Mouse (Mus musculus) embryonic facial prominence, embryonic 10.5 days (tissue): ENCODE data around the gene Gmcl1. TPM values are rescaled to one million over a fixed set of nuclear protein-coding genes. Genes with fewer than 3 reads are reported as not detected.

ENCODE experiments used
- DNase-seq: peaks from one replicate; pipeline ENCODE4 v3.0.0-alpha.2; 2017; ENCODE audit warnings: low spot score
- H3K27ac ChIP-seq: fragments of 300-500 bp; sonication (generic); replicated peaks from 2 replicates; pipeline ENCODE4 v1.5.1; 2016; ENCODE audit warnings: mild to moderate bottlenecking
- H3K27me3 ChIP-seq: fragments of 300-500 bp; sonication (generic); replicated peaks from 2 replicates; pipeline ENCODE4 v1.6.1; 2016; ENCODE audit warnings: low read depth, mild to moderate bottlenecking; ENCODE audit not compliant: poor library complexity, severe bottlenecking
- H3K36me3 ChIP-seq: fragments of 300-500 bp; sonication (generic); replicated peaks from 2 replicates; pipeline ENCODE4 v1.6.1; 2016; ENCODE audit warnings: mild to moderate bottlenecking, moderate library complexity
- H3K4me1 ChIP-seq: fragments of 300-500 bp; sonication (generic); 2 replicates; pipeline ENCODE4 v1.6.1; 2016
- H3K4me3 ChIP-seq: fragments of 300-500 bp; sonication (generic); 2 replicates; pipeline ENCODE4 v1.5.1; 2016; ENCODE audit warnings: mild to moderate bottlenecking, moderate library complexity
- H3K9me3 ChIP-seq: fragments of 300-500 bp; sonication (generic); 2 replicates; pipeline ENCODE4 v1.6.1; 2016; ENCODE audit warnings: mild to moderate bottlenecking
- WGBS: fragments of 180-500 bp; shearing (Covaris S2); methylation state at CpG from one replicate; pipeline ENCODE4 v1.1.7; 2016; 5-methylcytosine and 5-hydroxymethylcytosine counted together
- polyA plus RNA-seq: library from polyadenylated mRNA; unstranded; fragments of >200 nt; fragmentation: Nextera tagmentation; extraction: Ambion mirVana; gene quantifications from 2 replicates; pipeline ENCODE4 v1.2.1, GENCODE M21; 2016

Gene Gmcl1
- polyA plus RNA-seq: 36.2 and 36.3 TPM in 2 replicates

DNA sequence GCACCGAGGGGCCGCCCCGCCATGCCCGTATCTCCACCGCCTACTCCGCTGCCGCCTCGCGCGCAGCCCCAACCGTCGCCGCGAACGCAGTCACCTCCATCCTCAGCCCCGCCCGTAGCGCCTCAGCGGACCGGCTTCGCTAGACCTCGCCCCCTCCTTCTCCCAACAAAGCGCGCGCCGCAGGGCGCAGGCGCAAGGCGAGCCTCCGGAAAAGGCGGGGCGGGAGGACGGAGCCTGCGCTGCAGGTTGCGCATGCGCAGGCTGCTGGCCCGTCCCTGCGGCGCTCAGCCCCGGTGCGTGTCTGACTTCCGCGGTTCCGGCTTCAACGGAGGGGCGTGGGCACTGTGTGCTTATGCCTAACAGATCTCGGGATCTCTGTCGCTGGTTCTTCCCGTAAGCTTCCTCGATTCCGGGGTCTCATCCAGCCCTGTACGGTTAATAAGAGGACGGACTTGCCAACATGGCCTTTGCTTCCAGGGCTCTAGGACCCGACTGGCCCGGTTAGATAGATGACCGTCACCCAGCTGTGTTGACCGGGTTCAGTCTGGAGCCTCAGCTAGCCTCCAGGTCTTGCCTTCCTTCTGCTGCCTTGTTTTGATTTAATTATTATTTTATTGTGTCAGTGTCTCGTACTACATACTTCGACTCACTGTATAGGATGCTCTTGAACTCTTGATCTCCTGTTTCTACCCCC lies at the start of gene Gmcl1:
TSS of gene Gmcl1 (minus strand) at position 201 of the 694 bp plus-strand sequence.
- H3K4me1 ChIP-seq: peaks cover 24% of the 10 kb centered on the region

GRCm38 (mm10) chr6:86782342-86782741 lies 49.2 kb upstream of the Gmcl1 start:
- H3K27me3 ChIP-seq: no peaks in the 10 kb centered on the region
- H3K9me3 ChIP-seq: no peaks in the 10 kb centered on the region
- DNase-seq: no peak
- WGBS: 92% methylated on average over 2 of the region's 3 CpGs
- 0 out of 2 replicates have a peak, but pooled peaks cover 2% of the 10 kb centered on the region for H3K4me1 ChIP-seq
- no peaks in the 10 kb centered on the region for H3K36me3 ChIP-seq
- H3K27ac ChIP-seq: no peak overlapping the region
- H3K4me3 ChIP-seq: no peak overlapping the region

More for the DNA sequence above, at the start of gene Gmcl1:
- Histone ChIP-seq H3K9me3 (no peaks in the 10 kb centered on the region), H3K27me3 (no peaks in the 10 kb centered on the region), H3K4me3 (peak within 1 kb of the TSS; percentile 71), H3K36me3 (no peaks in the 10 kb centered on the region), H3K27ac (peak within 1 kb of the TSS; percentile 91)
- under 1% methylated on average over 59 of the region's 59 CpGs for WGBS
- peak; percentile 97 for DNase-seq

GRCm38 (mm10) chr6:86781361-86781957 lies 48.3 kb upstream of the Gmcl1 start:
- Histone ChIP-seq H3K9me3 (no peaks in the 10 kb centered on the region), H3K36me3 (no peaks in the 10 kb centered on the region), H3K27ac (no peak overlapping the region), H3K27me3 (no peaks in the 10 kb centered on the region), H3K4me1 (0 out of 2 replicates have a peak, but pooled peaks cover 2% of the 10 kb centered on the region), H3K4me3 (no peak overlapping the region)
- WGBS: 40% methylated on average over 2 of the region's 2 CpGs
- DNase-seq: no peak

GRCm38 (mm10) chr6:86778910-86779594 lies 45.9 kb upstream of the Gmcl1 start:
- no peak for DNase-seq
- H3K27me3 ChIP-seq: no peaks in the 10 kb centered on the region
- no peak overlapping the region for H3K27ac ChIP-seq
- no peak overlapping the region for H3K4me3 ChIP-seq
- H3K4me1 ChIP-seq: no peaks in the 10 kb centered on the region
- 88% methylated on average over 10 of the region's 10 CpGs for WGBS
- no peaks in the 10 kb centered on the region for H3K36me3 ChIP-seq
- H3K9me3 ChIP-seq: no peaks in the 10 kb centered on the region

GRCm38 (mm10) chr6:86777181-86777580 lies 44.0 kb upstream of the Gmcl1 start:
- no peak for DNase-seq
- Histone ChIP-seq H3K27ac (no peak overlapping the region), H3K4me1 (no peaks in the 10 kb centered on the region), H3K4me3 (no peak overlapping the region), H3K9me3 (no peaks in the 10 kb centered on the region), H3K36me3 (no peaks in the 10 kb centered on the region), H3K27me3 (no peaks in the 10 kb centered on the region)
- WGBS: 77% methylated on average over 3 of the region's 3 CpGs

GRCm38 (mm10) chr6:86776706-86777071 lies 43.5 kb upstream of the Gmcl1 start:
- no peak for DNase-seq

DNA sequence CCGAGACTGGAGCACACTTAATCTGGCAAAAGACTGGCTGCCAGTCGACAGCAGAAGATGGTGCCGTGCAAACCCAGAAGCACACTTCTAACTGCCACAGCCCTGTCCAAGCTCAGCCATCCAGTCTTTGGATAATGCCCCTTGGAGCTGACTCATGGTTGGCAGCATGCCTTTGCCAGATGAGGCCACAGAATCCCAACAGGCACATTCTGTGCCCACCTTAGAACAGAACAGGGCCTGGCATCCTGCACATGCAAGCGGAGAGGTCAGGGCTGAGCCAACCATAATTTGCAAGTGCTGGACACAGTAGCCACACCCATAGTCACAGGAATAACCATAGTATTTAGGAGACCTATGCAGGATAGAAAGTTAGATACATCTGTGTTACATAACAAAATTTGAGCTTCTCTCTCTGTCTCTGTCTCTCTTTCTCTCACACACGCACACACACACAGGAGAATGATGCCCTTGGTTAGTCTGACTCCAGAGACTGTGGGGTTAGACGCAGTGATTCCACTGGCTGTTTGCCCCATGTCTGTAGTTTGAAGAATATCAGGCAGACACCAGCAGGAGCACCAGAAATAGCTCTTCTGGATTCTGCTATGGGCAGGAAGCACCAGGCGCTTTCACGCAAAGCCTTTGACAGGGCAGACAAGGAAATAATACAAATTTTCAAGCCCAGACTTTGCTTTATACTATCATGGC lies 43.0 kb upstream of the Gmcl1 start:
- Histone ChIP-seq H3K27me3 (no peaks in the 10 kb centered on the region), H3K4me3 (no peak overlapping the region), H3K36me3 (no peaks in the 10 kb centered on the region), H3K4me1 (no peaks in the 10 kb centered on the region), H3K27ac (no peak overlapping the region), H3K9me3 (no peaks in the 10 kb centered on the region)
- no peak for DNase-seq
- WGBS: 89% methylated on average over 8 of the region's 8 CpGs

More at GRCm38 (mm10) chr6:86776706-86777071, 43.5 kb upstream of the Gmcl1 start:
- 70% methylated on average over 4 of the region's 4 CpGs for WGBS
- H3K4me1 ChIP-seq: no peaks in the 10 kb centered on the region
- no peaks in the 10 kb centered on the region for H3K36me3 ChIP-seq
- H3K27ac ChIP-seq: no peak overlapping the region
- no peak overlapping the region for H3K4me3 ChIP-seq
- H3K9me3 ChIP-seq: no peaks in the 10 kb centered on the region
- H3K27me3 ChIP-seq: no peaks in the 10 kb centered on the region

DNA sequence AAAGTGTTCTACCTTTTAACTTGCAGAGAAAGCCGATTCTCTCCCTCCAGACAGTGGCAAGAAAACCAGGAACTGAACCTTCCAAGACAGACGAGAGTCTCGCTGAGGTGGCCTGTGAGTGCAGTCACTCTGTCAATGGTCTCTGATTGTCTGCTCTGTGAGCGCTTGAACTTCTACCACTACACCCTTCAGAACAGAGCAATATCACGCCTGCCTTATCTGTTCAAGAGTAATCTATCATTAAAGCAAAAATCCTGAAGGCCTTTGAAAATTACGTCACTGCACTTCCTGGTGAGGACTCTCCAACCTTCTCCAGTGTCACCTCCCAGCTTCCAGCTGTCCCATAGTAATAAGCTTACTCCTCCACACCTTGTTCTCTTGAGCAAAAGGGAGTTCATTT lies 41.8 kb upstream of the Gmcl1 start:
- H3K9me3 ChIP-seq: no peaks in the 10 kb centered on the region
- 88% methylated on average over 6 of the region's 6 CpGs for WGBS
- no peaks in the 10 kb centered on the region for H3K27me3 ChIP-seq
- H3K4me1 ChIP-seq: no peaks in the 10 kb centered on the region
- no peak for DNase-seq
- no peak overlapping the region for H3K4me3 ChIP-seq
- no peak overlapping the region for H3K27ac ChIP-seq
- no peaks in the 10 kb centered on the region for H3K36me3 ChIP-seq

- Histone ChIP-seq H3K4me3 (no peak overlapping the region), H3K27ac (no peak overlapping the region), H3K4me1 (no peaks in the 10 kb centered on the region), H3K36me3 (no peaks in the 10 kb centered on the region), H3K9me3 (no peaks in the 10 kb centered on the region), H3K27me3 (no peaks in the 10 kb centered on the region)
- DNase-seq: no peak
- WGBS: 88% methylated on average over 4 of the region's 4 CpGs
Measured at GRCm38 (mm10) chr6:86773830-86774229, 40.6 kb upstream of the Gmcl1 start.

- Histone ChIP-seq H3K36me3 (no peaks in the 10 kb centered on the region), H3K27ac (no peak overlapping the region), H3K4me1 (no peaks in the 10 kb centered on the region), H3K27me3 (no peaks in the 10 kb centered on the region), H3K9me3 (no peaks in the 10 kb centered on the region), H3K4me3 (no peak overlapping the region)
- DNase-seq: no peak
- WGBS: 86% methylated on average over 7 of the region's 7 CpGs
Measured at GRCm38 (mm10) chr6:86772631-86773030, 39.4 kb upstream of the Gmcl1 start.

GRCm38 (mm10) chr6:86768938-86769337 lies 35.8 kb upstream of the Gmcl1 start:
- H3K4me1 ChIP-seq: no peaks in the 10 kb centered on the region
- no peaks in the 10 kb centered on the region for H3K36me3 ChIP-seq
- no peak overlapping the region for H3K4me3 ChIP-seq
- no peaks in the 10 kb centered on the region for H3K27me3 ChIP-seq
- WGBS: 84% methylated on average over 4 of the region's 4 CpGs
- DNase-seq: no peak
- H3K27ac ChIP-seq: no peak overlapping the region
- no peaks in the 10 kb centered on the region for H3K9me3 ChIP-seq

DNA sequence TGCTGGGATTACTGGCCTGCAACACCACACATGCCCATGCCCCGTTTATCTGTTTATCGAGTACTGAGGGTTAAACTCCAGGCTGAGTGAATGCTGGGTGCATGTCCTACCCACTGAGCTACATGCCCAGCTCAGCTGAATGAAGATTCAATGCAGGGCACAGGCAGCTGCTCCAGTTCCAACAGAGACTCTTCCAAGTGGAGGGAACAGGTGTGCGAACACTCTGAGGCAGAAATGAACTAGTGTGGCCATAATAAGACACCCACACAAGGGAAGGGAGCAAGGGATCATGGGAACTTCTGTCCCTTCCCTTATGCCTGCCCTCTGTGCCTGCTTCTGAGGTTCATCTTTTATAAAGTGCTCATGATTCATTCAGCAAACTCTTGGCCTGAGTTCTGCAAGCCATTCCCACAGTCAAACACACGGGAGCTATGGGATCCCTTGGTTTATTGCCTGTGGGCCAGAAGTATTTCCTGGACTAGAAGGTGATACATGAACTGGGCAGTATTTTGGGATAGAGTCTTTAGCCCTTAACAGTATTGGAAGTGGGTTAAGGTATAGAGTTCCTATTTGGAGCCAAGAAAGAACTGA lies 35.1 kb upstream of the Gmcl1 start:
- Histone ChIP-seq H3K4me1 (no peaks in the 10 kb centered on the region), H3K9me3 (no peaks in the 10 kb centered on the region), H3K27me3 (no peaks in the 10 kb centered on the region), H3K36me3 (no peaks in the 10 kb centered on the region), H3K4me3 (no peak overlapping the region), H3K27ac (no peak overlapping the region)
- WGBS: 89% methylated on average over 4 of the region's 4 CpGs
- no peak for DNase-seq
